Mouse (Mus musculus): Measurements from ENCODE around the gene Vmn2r12.
"Not testable (repeated sequence)": the region's sequence is repeated elsewhere in the genome, so short reads cannot be mapped to it uniquely, and the experiment has no call there.

The Vmn2r12 gene

GRCm38 (mm10) chr5:109097850-109098249 lies at the start of gene Vmn2r12:
TSS of gene Vmn2r12 (minus strand) at chr5:109097950.
- DNase-seq = not testable (repeated sequence)

GRCm38 (mm10) chr5:109139546-109139945 lies 41.8 kb upstream of the Vmn2r12 start:
- DNase-seq = no peak

GRCm38 (mm10) chr5:109136731-109137130 lies 39.0 kb upstream of the Vmn2r12 start:
- DNase-seq = no peak

- not testable (repeated sequence) for DNase-seq
Measured at GRCm38 (mm10) chr5:109096482-109096881, 1.3 kb downstream of the Vmn2r12 start.

GRCm38 (mm10) chr5:109072016-109072415 lies 25.7 kb downstream of the Vmn2r12 start:
- not testable (repeated sequence) for DNase-seq

- DNase-seq = not testable (repeated sequence)
Measured at GRCm38 (mm10) chr5:109059469-109059868, 38.3 kb downstream of the Vmn2r12 start, which contains the start of gene Vmn2r11. TSS of gene Vmn2r11 (minus strand) at chr5:109059569.

- DNase-seq = no peak
Measured at GRCm38 (mm10) chr5:109055286-109055685, 42.5 kb downstream of the Vmn2r12 start.
